Mouse (Mus musculus): ENCODE measurements around the gene Anks1b. TPM values are rescaled to one million over a fixed set of nuclear protein-coding genes. Genes with fewer than 3 reads are reported as not detected.

Anks1b gene
- polyA plus RNA-seq, 1 experiment from 2014 or later: 1.9 TPM

DNA sequence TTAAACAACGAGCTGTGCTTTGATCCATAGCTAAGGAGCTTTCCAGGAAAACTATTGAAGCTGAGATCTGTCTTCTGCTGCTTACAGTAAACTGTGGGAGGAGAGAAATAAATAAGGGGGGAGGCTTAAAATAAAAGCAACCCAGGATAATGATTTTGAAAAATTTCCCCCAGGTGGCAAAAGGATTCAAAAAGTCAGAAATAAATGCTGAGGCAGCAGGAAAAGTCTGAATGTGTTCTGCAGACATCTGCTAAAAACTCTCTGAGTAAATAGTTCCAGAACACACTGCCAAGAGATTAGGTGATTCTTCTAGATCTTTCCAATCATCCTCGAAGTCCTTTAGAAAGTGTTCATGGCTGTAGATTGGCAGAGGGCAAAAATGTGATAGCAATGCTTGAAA lies 865.2 kb downstream of the Anks1b start:
- ATAC-seq: no peak
- no peaks in the 10 kb centered on the region for H3K9me3 ChIP-seq (ENCODE audit: control insufficient read depth)
- H3K27me3 ChIP-seq (replicated peaks; ENCODE audit: control insufficient read depth, insufficient read depth, low read length): no peaks in the 10 kb centered on the region
- no peak overlapping the region for H3K4me2 ChIP-seq (replicated peaks; ENCODE audit: low read depth)
- no peak overlapping the region for H3K4me3 ChIP-seq (ENCODE audit: low read depth, low read length)
- WGBS: 70% methylated on average over 2 of the region's 2 CpGs
- no peaks in the 10 kb centered on the region for H3K4me1 ChIP-seq (replicated peaks; ENCODE audit: control insufficient read depth, insufficient read depth, low read length)
- no peak overlapping the region for H3K27ac ChIP-seq (ENCODE audit: low read depth, low read length)
- no peak for TF ChIP-seq CTCF (IDR thresholded peaks at IDR 0.05; ENCODE audit: low read depth)
- no peaks in the 10 kb centered on the region for H3K36me3 ChIP-seq (ENCODE audit: control insufficient read depth, insufficient read depth)
- no peak overlapping the region for H3K9ac ChIP-seq (ENCODE audit: low read depth, low read length)

DNA sequence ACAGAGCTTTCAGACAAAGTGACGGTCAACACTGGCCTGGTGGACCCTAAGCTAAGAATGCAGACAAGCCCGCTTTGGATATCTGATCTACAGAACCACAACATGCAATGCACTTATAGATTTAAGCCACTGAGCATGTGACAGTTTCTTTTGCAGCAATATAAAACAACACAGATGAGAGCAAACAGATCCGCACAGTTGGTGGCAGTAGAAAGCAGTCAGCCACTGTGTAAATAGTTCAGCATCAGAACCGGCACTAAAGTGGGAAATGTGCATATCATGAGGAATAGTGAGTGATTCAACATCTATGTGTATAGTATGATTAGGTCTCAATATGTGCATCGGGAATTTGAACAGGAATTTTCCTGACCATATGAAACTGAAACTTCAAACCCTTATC lies 867.6 kb downstream of the Anks1b start:
- no peak for ATAC-seq
- H3K27me3 ChIP-seq (replicated peaks; ENCODE audit: control insufficient read depth, insufficient read depth, low read length): no peaks in the 10 kb centered on the region
- H3K4me3 ChIP-seq (ENCODE audit: low read depth, low read length): no peak overlapping the region
- WGBS: 93% methylated on average over 5 of the region's 5 CpGs
- no peaks in the 10 kb centered on the region for H3K36me3 ChIP-seq (ENCODE audit: control insufficient read depth, insufficient read depth)
- H3K9me3 ChIP-seq (ENCODE audit: control insufficient read depth): no peaks in the 10 kb centered on the region
- no peak for TF ChIP-seq CTCF (IDR thresholded peaks at IDR 0.05; ENCODE audit: low read depth)
- H3K4me1 ChIP-seq (replicated peaks; ENCODE audit: control insufficient read depth, insufficient read depth, low read length): no peaks in the 10 kb centered on the region
- no peak overlapping the region for H3K27ac ChIP-seq (ENCODE audit: low read depth, low read length)
- H3K4me2 ChIP-seq (replicated peaks; ENCODE audit: low read depth): no peak overlapping the region
- H3K9ac ChIP-seq (ENCODE audit: low read depth, low read length): no peak overlapping the region

DNA sequence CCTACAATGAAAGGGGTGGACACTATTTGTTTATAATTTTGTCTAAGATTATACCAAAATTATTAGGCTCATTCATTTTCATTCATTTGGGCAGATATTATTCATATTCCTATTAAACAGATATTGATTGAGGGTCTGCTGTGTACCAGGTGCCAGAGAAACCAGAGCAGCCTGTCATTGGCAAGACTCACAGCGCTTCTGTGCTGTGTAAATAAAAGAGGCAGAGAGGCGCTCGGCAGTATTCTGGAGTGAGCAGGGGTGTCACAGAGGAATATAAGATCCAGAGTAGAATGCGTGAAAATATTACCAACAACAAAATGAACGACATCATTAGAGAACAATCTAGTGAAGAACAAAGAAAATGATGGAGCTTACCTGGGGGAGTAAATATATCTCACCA lies 878.6 kb downstream of the Anks1b start:
- ATAC-seq: no peak
- WGBS: 47% methylated on average over 5 of the region's 5 CpGs
- no peaks in the 10 kb centered on the region for H3K36me3 ChIP-seq (ENCODE audit: control insufficient read depth, insufficient read depth)
- H3K9me3 ChIP-seq (ENCODE audit: control insufficient read depth): no peaks in the 10 kb centered on the region
- no peak for TF ChIP-seq CTCF (IDR thresholded peaks at IDR 0.05; ENCODE audit: low read depth)
- H3K27ac ChIP-seq (ENCODE audit: low read depth, low read length): no peak overlapping the region
- no peak overlapping the region for H3K4me2 ChIP-seq (replicated peaks; ENCODE audit: low read depth)
- H3K4me1 ChIP-seq (replicated peaks; ENCODE audit: control insufficient read depth, insufficient read depth, low read length): no peaks in the 10 kb centered on the region
- H3K9ac ChIP-seq (ENCODE audit: low read depth, low read length): no peak overlapping the region
- no peaks in the 10 kb centered on the region for H3K27me3 ChIP-seq (replicated peaks; ENCODE audit: control insufficient read depth, insufficient read depth, low read length)
- H3K4me3 ChIP-seq (ENCODE audit: low read depth, low read length): no peak overlapping the region

DNA sequence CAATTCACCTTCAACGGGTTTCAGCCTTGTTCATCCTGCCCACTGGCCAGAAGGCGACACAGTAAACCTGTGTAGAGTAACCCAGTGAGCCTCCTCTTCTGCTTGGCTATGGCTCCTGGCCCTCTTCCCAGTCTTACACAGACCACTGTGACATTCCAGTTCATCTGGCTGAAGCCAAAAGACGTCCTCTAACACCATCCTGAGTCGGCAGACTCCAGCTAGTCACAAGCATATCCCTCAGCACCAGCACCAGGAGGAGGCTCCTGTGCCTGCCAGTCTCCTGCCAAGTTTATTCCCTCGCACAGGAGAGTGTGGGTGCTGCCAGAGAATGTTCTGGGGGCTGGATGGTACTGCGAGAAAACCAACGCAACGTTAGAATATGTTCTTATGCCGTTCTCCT lies 879.8 kb downstream of the Anks1b start:
- Histone ChIP-seq H3K9me3 (ENCODE audit: control insufficient read depth) (no peaks in the 10 kb centered on the region), H3K4me2 (replicated peaks; ENCODE audit: low read depth) (no peak overlapping the region), H3K4me1 (replicated peaks; ENCODE audit: control insufficient read depth, insufficient read depth, low read length) (no peaks in the 10 kb centered on the region), H3K27me3 (replicated peaks; ENCODE audit: control insufficient read depth, insufficient read depth, low read length) (no peaks in the 10 kb centered on the region), H3K36me3 (ENCODE audit: control insufficient read depth, insufficient read depth) (no peaks in the 10 kb centered on the region), H3K27ac (ENCODE audit: low read depth, low read length) (no peak overlapping the region), H3K4me3 (ENCODE audit: low read depth, low read length) (no peak overlapping the region), H3K9ac (ENCODE audit: low read depth, low read length) (no peak overlapping the region)
- 62% methylated on average over 9 of the region's 9 CpGs for WGBS
- no peak for ATAC-seq
- TF ChIP-seq CTCF (IDR thresholded peaks at IDR 0.05; ENCODE audit: low read depth): no peak

DNA sequence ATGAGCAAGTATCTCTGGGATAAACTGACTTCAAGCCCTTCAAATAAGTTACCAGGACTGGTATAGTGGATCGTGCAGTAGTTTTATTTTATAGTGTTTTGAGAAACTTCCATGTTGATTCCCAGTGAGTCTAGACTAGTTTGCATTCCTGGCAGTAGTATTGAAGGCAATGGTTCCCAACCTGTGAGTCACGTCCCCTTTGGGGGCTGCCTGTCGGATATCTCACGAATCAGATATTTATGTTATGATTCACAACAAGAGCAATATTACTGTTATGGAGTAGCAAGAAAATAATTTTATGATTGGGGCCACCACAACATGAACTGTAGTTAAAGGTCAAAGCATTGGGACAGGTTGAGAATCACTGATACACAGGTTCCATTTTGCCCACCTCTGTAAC lies 884.5 kb downstream of the Anks1b start:
- no peaks in the 10 kb centered on the region for H3K27me3 ChIP-seq (replicated peaks; ENCODE audit: control insufficient read depth, insufficient read depth, low read length)
- H3K9ac ChIP-seq (ENCODE audit: low read depth, low read length): no peak overlapping the region
- H3K27ac ChIP-seq (ENCODE audit: low read depth, low read length): no peak overlapping the region
- ATAC-seq: no peak
- no peak overlapping the region for H3K4me3 ChIP-seq (ENCODE audit: low read depth, low read length)
- H3K36me3 ChIP-seq (ENCODE audit: control insufficient read depth, insufficient read depth): no peaks in the 10 kb centered on the region
- no peaks in the 10 kb centered on the region for H3K9me3 ChIP-seq (ENCODE audit: control insufficient read depth)
- WGBS: 79% methylated on average over 4 of the region's 4 CpGs
- no peak for TF ChIP-seq CTCF (IDR thresholded peaks at IDR 0.05; ENCODE audit: low read depth)
- H3K4me1 ChIP-seq (replicated peaks; ENCODE audit: control insufficient read depth, insufficient read depth, low read length): no peaks in the 10 kb centered on the region
- H3K4me2 ChIP-seq (replicated peaks; ENCODE audit: low read depth): no peak overlapping the region

DNA sequence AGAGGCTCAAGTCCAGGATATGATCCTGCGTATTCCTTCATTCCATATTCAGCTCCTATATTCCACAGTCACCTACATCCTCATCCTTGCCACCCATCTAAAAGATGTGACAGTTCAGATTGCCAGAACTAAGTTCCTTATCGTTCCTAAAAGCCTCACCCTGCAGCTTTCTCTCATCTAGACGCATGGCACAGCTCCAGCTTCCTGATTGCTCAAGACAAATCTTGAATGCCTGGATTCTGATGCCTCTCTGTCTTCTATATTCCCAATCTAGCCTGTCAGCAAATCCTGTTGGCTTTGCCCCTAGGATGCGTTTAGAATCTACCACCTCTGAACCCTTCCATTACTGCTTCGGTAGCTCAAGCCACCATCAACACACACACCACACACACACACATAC lies 886.6 kb downstream of the Anks1b start:
- Histone ChIP-seq H3K4me3 (ENCODE audit: low read depth, low read length) (no peak overlapping the region), H3K9me3 (ENCODE audit: control insufficient read depth) (no peaks in the 10 kb centered on the region), H3K4me1 (replicated peaks; ENCODE audit: control insufficient read depth, insufficient read depth, low read length) (no peaks in the 10 kb centered on the region), H3K9ac (ENCODE audit: low read depth, low read length) (no peak overlapping the region), H3K27ac (ENCODE audit: low read depth, low read length) (no peak overlapping the region), H3K36me3 (ENCODE audit: control insufficient read depth, insufficient read depth) (no peaks in the 10 kb centered on the region), H3K27me3 (replicated peaks; ENCODE audit: control insufficient read depth, insufficient read depth, low read length) (no peaks in the 10 kb centered on the region), H3K4me2 (replicated peaks; ENCODE audit: low read depth) (no peak overlapping the region)
- 87% methylated on average over 5 of the region's 5 CpGs for WGBS
- TF ChIP-seq CTCF (IDR thresholded peaks at IDR 0.05; ENCODE audit: low read depth): no peak
- no peak for ATAC-seq

DNA sequence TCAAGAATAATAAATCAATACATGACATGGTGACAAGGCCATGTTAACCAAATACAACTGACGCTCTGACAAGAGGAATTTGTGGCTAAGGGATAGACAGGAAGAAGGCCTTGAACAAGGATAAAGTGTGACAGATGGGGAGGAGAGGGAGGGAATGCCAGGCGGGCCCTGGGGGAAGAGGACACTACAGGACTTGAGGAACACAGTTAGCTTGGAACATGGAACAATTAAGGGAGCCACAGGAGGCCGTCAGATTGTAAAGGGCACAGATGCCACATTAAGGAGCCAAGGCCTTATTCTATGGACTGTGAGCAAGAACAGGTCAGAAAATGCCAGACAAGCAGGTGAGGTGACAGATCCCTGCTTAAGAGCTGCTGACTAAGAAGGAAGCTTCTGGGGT lies 893.0 kb downstream of the Anks1b start:
- Histone ChIP-seq H3K4me1 (replicated peaks; ENCODE audit: control insufficient read depth, insufficient read depth, low read length) (no peaks in the 10 kb centered on the region), H3K4me3 (ENCODE audit: low read depth, low read length) (no peak overlapping the region), H3K36me3 (ENCODE audit: control insufficient read depth, insufficient read depth) (no peaks in the 10 kb centered on the region), H3K27me3 (replicated peaks; ENCODE audit: control insufficient read depth, insufficient read depth, low read length) (no peaks in the 10 kb centered on the region), H3K9ac (ENCODE audit: low read depth, low read length) (no peak overlapping the region), H3K27ac (ENCODE audit: low read depth, low read length) (no peak overlapping the region), H3K9me3 (ENCODE audit: control insufficient read depth) (no peaks in the 10 kb centered on the region), H3K4me2 (replicated peaks; ENCODE audit: low read depth) (no peak overlapping the region)
- no peak for ATAC-seq
- no peak for TF ChIP-seq CTCF (IDR thresholded peaks at IDR 0.05; ENCODE audit: low read depth)
- 61% methylated on average over 3 of the region's 3 CpGs for WGBS

All from intestine, postnatal 0 days (tissue).